Mouse (Mus musculus): ENCODE results near the gene Ppia.

DNA sequence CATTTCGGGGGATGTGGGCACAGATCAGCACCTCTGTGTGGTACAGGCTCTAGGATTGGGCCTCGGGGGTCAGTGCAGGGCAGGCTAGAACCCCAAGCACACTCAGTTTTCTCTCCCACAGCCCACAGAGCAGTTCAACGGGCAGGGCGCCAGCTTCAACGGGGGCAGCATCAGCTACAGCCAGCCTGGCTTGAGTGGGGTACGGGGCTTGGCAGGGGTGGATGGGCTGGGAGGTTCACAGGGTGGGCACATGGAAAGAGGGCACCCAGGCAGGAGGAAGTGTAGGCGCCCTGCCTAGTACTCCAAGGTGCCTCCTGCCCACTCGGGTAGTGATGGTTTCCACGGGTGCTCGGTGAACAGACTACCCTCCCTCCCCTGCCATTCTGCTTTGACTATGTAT lies 17.1 kb upstream of the Ppia start:
- no peak for TF ChIP-seq CHD1 (IDR thresholded peaks at IDR 0.05; ENCODE audit: low read depth, low read length)
- no peak for TF ChIP-seq POLR2A (IDR thresholded peaks at IDR 0.05; ENCODE audit: low read depth, low read length)
- TF ChIP-seq CTCF (conservative IDR thresholded peaks at IDR 0.05 in 1 of 2, IDR thresholded peaks at IDR 0.05 in 1 of 2; ENCODE audit: low read depth in 2 of 2, low read length in 2 of 2), result no peak
- no peak for TF ChIP-seq JUND (conservative IDR thresholded peaks at IDR 0.05; ENCODE audit: low read depth, low read length)
- no peak for TF ChIP-seq TBP (conservative IDR thresholded peaks at IDR 0.05; ENCODE audit: low read depth, low read length)
- TF ChIP-seq EP300 (IDR thresholded peaks at IDR 0.05; ENCODE audit: low read length), result no peak
- no peak for TF ChIP-seq SIN3A (IDR thresholded peaks at IDR 0.05; ENCODE audit: low read length)
- no peak for TF ChIP-seq SMC3 (IDR thresholded peaks at IDR 0.05; ENCODE audit: low read depth, low read length)
- no peak for TF ChIP-seq BHLHE40 (IDR thresholded peaks at IDR 0.05; ENCODE audit: low read depth, low read length)
